Mouse (Mus musculus) T-helper 2 cell (primary cell): Measurements from ENCODE around the gene Plcg2.

Experiments
- in situ Hi-C: fragments of 300-600 bp; cut with MboI, MseI; formaldehyde crosslinking; loops from one replicate; pipeline ENCODE4 v1.15.1; 2025; ENCODE audit warnings: high pct_unique_total_duplicates

Gene Plcg2

GRCm38 (mm10) chr8:117484731-117485130 is 13.4 kb upstream of the Plcg2 start:
- in situ Hi-C loops, result no loop called here

GRCm38 (mm10) chr8:117485316-117485715 is 12.8 kb upstream of the Plcg2 start:
- in situ Hi-C loops, result no loop called here

DNA sequence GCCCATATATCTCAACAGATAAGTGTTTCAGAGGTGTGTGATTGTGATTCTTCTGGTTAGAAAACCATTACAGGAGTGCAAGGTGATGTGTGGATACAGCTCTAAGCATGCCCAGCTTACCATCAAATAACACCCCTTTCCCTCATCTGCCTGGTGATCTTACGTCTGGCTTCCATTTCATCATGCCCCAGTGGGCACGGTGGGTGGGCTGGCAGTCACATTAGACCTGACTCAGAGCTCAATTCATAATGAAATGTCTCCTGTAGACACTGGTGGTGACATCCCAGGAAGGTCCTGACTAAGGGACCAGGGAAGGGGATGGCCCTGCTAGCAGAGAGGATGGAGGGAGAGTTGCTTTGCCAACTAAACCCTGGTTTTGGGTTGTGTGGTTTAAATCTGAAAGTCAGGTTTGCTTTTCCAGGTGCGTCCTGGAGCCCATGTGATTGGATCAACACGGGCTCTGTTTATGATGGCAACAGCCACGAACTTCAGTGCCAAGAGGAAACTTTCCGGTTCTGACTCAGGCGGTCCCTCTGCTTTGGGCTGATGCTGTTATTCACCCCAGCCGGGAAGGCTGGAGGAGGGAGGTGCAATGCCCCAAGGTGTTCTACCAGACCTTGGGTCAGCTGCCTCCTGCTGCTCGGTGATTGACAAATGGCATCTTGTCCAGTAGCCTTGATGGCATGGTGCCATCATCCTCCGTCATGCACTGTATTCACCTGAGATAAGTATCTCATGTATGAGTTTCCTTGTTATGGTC is 9.7 kb upstream of the Plcg2 start:
- in situ Hi-C loops, result no loop called here

- in situ Hi-C loops, result no loop called here
These were observed 4.5 kb upstream of the Plcg2 start for GRCm38 (mm10) chr8:117493543-117493942.

DNA sequence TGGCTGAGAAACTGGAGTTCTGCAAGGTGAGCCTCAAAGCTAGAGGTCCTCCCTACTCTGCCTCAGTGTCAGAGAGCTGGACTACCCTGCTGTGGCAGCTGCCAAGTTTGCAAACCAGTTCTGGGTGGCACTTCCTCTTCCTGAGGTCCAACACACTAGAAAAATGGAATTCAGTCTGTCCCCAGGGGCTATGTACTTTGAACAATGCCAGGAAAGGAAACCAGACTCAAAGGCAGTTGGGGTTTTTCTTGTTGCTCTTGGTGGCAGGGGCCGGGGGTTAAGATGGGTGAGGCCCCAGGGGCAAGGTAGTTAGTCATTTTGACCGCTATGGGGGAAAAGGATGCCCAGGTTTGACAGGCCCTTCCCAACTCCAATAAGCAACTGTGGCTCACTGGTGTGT is 3.2 kb upstream of the Plcg2 start:
- in situ Hi-C loops, result no loop called here

GRCm38 (mm10) chr8:117498915-117499540 is 937 bp downstream of the Plcg2 start:
- in situ Hi-C loops, result no loop called here

- in situ Hi-C loops, result no loop called here
These were observed 2.2 kb downstream of the Plcg2 start for GRCm38 (mm10) chr8:117500232-117500823.

GRCm38 (mm10) chr8:117501323-117501722 is 3.2 kb downstream of the Plcg2 start:
- in situ Hi-C loops, result no loop called here

DNA sequence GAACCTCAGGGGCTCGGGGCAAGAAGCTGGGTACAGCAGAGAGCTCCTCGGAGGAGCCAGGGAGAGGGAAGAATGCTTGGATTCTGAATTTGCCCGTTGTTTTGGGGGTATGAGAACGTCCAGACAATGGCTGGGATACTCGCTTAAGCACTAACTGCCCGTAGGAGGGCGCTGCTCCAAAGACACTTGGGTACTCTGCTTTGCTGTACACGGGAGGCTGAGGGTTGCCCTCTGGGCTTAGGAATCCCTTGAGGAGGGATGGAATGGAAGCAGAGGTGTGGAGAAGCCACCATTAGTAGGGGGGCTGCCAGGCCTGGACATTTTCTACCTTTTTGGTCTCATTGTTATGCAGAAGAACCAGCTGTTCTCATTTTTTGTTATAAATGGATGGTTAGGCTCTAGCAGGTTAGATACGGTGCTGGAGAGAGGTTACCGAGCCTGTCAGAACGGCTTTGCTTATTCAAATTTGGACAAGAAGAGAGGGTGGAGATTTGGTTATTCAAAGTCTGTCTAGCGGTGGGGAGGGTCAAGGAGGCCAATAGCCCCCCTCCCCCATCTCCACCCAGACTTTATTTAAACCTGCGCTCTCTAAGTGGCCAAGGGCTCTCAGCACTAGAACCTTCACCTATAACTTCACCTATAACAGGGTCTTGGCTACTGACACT is 5.4 kb downstream of the Plcg2 start:
- in situ Hi-C loops, result no loop called here

DNA sequence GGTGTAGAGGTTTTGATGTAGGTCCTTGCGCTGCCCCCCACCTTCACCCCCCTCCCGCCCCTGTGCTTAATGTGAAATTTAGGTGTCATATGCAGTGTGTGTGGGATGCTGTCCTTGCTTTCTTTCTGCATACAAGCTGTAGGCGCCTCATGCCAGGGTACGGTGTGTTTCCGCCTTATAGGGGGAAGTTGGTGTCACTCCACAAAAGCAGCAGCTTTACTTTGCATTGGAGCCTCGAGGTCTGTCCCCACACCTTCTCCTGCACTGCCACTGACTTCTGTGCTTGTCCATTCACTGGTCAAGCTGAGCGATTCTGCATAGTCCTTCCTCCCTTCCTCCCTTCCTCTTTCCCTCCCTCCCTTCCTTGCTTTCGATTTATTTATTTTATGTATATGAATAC is 9.6 kb downstream of the Plcg2 start:
- in situ Hi-C loops, result no loop called here

GRCm38 (mm10) chr8:117516876-117517565 is 18.9 kb downstream of the Plcg2 start:
- in situ Hi-C loops, result no loop called here

- in situ Hi-C loops, result no loop called here
These were observed 19.8 kb downstream of the Plcg2 start for GRCm38 (mm10) chr8:117517861-117518260.

GRCm38 (mm10) chr8:117518873-117519272 is 20.8 kb downstream of the Plcg2 start:
- in situ Hi-C loops, result no loop called here

GRCm38 (mm10) chr8:117526185-117526584 is 28.1 kb downstream of the Plcg2 start:
- in situ Hi-C loops, result no loop called here

DNA sequence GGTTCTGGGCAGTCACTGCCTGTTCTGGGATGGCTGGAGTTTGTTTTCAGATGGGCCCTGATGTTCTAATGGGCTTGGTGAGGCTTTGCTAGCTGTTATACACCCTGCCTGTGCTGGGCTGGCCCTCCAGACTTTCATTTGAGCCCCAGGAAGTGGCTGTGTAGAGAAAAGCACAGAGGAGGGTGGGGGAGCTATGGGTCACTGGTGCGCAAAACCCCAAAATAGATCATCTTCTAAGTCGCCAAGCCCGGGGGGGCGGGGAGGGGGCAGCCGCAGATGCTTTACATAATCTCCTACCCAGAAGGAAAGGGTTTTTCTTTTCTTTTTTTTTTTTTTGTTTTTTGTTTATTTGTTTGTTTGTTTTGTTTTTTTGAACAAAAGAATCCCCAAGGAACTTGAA is 29.9 kb downstream of the Plcg2 start:
- in situ Hi-C loops, result no loop called here

DNA sequence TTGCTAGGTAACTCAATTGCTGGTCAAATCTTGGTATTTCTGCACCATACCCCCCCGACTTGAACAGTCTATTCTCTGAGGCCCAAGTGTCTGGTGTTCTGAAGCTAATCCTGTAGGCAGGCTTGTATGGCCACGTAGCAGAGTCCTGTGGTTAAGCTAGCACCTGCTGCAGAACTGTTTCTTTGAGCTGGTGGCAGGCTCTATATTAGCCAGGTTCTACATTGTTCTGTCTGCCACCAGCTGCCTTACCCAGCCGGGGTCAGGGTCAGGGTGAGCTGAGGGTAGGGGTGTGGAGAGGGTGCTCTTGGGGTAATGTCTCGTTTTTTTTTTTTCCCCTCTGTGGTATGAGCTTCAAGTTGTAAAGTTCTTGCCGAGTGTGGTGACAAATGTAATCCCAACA is 31.1 kb downstream of the Plcg2 start:
- in situ Hi-C loops, result no loop called here

DNA sequence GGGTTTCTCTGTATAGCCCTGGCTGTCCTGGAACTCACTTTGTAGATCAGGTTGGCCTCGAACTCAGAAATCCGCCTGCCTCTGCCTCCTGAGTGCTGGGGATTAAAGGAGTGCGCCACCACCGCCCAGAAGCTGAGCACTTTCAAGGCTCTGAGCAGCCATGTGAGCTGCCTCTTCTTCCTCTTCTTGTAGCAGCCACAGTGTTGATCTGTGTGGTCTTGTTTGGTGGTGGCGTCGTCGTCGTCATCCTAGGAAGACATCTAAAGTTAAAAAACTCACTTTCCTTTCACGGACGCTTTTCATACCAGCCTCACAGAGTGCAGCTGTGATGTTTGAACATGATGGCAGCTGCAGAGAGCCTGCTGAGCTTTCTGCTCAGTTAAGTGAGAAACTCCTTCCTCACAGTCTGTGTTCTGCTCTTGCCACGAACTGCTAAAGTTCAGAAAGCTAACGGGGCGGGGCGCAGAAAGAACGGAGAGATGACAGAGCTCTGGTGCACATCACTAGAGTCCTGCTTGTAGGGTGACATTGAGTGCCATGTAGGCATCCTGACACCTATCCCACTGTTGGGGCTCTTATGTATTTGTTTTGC is 34.4 kb downstream of the Plcg2 start:
- in situ Hi-C loops, result no loop called here

GRCm38 (mm10) chr8:117536862-117537261 is 38.8 kb downstream of the Plcg2 start:
- in situ Hi-C loops, result no loop called here

DNA sequence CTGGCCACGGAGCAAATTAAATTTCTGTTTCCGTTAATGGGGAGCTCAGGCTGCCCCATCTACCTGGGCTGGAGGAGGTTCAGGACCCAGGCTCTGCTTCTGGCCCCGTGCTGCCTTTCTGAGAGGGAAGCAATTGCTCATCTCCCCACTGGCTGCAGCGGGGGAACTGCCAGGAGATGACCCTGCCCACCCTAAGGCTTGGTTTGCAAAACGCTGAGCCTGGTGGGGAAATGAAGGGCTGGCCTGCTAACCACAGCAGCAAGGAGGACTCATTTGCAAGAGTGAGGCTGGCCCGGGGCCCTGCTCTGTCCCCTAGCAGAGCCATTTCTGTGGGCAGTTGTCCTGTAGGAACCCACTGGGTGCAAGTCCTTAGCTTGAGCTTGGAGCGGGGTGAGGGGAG is 39.7 kb downstream of the Plcg2 start:
- in situ Hi-C loops, result no loop called here

DNA sequence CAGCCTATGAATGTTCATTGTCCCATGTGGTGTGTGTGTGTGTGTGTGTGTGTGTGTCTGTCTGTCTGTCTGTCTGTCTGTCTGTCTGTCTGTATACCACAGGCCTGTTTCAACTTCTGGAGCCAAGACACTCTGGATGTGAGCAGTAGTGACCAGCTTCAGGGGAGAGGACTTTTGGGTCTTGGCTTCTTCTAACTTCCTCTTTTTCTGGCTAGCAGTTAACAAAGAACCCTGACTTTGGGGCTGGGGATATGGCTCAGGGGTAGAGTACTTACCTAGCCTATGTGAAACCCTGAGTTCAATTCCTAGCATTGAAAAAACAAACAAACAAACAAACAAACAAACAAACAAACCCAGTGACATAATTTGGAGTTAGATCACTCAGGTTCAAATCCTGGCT is 44.9 kb downstream of the Plcg2 start:
- in situ Hi-C loops, result no loop called here

GRCm38 (mm10) chr8:117543789-117544188 is 45.7 kb downstream of the Plcg2 start:
- in situ Hi-C loops, result no loop called here

- in situ Hi-C loops, result no loop called here
These were observed 47.0 kb downstream of the Plcg2 start for GRCm38 (mm10) chr8:117545043-117545442.
